Mouse (Mus musculus) limb, embryonic 11.5 days (tissue): ENCODE measurements around the gene Pcp4l1. TPM values are rescaled to one million over a fixed set of nuclear protein-coding genes. Genes with fewer than 3 reads are reported as not detected.

Source experiments
- ATAC-seq: fragments of 200-750 bp; cut with Nextera tagmentation; 2 replicates; pipeline ENCODE4 v1.8.0; 2017; ENCODE audit warnings: low read depth; ENCODE audit not compliant: insufficient number of reproducible peaks, low FRiP score, low TSS enrichment
- DNase-seq: peaks from one replicate; pipeline ENCODE4 v3.0.0-alpha.2; 2015; ENCODE audit warnings: low spot score
- H3K27ac ChIP-seq: fragments of 300-500 bp; sonication (generic); replicated peaks from 2 replicates; pipeline ENCODE4 v1.5.1; 2014; ENCODE audit warnings: low read depth, mild to moderate bottlenecking, low read length
- H3K27me3 ChIP-seq: fragments of 300-500 bp; sonication (generic); 2 replicates; pipeline ENCODE4 v1.6.1; 2014; ENCODE audit warnings: mild to moderate bottlenecking, low read length, mixed read lengths; ENCODE audit not compliant: control insufficient read depth, insufficient read depth
- H3K36me3 ChIP-seq: fragments of 300-500 bp; sonication (generic); 2 replicates; pipeline ENCODE4 v1.6.1; 2014; ENCODE audit warnings: mild to moderate bottlenecking, low read length, moderate library complexity, mixed read lengths; ENCODE audit not compliant: control insufficient read depth, insufficient read depth
- H3K4me1 ChIP-seq: fragments of 300-500 bp; sonication (generic); 2 replicates; pipeline ENCODE4 v1.6.1; 2014; ENCODE audit warnings: low read length, mixed read lengths; ENCODE audit not compliant: control insufficient read depth, insufficient read depth
- H3K4me2 ChIP-seq: fragments of 300-500 bp; sonication (generic); 2 replicates; pipeline ENCODE4 v1.6.1; 2014; ENCODE audit warnings: low read depth, mild to moderate bottlenecking, moderate library complexity; ENCODE audit not compliant: severe bottlenecking
- H3K4me3 ChIP-seq: fragments of 300-500 bp; sonication (generic); 2 replicates; pipeline ENCODE4 v1.5.1; 2014; ENCODE audit warnings: low read depth, low read length
- H3K9ac ChIP-seq: fragments of 300-500 bp; sonication (generic); 2 replicates; pipeline ENCODE4 v1.6.1; 2014; ENCODE audit warnings: mild to moderate bottlenecking, low read length
- H3K9me3 ChIP-seq: fragments of 300-500 bp; sonication (generic); 2 replicates; pipeline ENCODE4 v1.6.1; 2016; ENCODE audit warnings: low read length; ENCODE audit not compliant: control insufficient read depth
- WGBS: fragments of 180-500 bp; shearing (Covaris S2); extraction: QIAGEN DNeasy Blood & Tissue Kit; methylation state at CpG from one replicate; pipeline ENCODE4 v1.1.7; 2014; 5-methylcytosine and 5-hydroxymethylcytosine counted together
- polyA plus RNA-seq: library from polyadenylated mRNA; unstranded; fragments of >200 nt; fragmentation: Nextera tagmentation; extraction: Ambion mirVana; gene quantifications from 2 replicates; pipeline ENCODE4 v1.2.1, GENCODE M21; 2014

Pcp4l1 gene
- polyA plus RNA-seq, 1 experiment from 2014 or later = 2.7 TPM

DNA sequence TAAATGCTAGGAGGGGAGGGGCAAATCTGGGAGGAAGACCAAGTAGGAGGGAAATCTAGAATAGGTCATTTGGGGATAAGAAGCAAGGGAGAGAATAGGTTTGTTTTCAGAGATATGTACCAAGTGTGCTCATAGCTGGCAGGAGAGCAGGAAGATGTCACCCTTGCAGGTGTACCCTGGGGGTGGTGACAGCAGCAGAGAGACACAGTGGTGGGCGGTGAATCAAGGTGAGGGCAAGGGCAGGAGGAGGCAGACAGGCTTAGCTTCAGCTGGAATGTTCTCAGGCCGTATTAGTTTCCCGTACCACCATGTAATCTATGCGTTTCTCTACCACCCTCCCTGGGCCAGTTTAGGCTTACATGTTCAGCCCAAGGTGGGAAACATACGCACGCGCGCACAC, 23.3 kb downstream of the Pcp4l1 start:
- ATAC-seq (no peak), DNase-seq (no peak)

DNA sequence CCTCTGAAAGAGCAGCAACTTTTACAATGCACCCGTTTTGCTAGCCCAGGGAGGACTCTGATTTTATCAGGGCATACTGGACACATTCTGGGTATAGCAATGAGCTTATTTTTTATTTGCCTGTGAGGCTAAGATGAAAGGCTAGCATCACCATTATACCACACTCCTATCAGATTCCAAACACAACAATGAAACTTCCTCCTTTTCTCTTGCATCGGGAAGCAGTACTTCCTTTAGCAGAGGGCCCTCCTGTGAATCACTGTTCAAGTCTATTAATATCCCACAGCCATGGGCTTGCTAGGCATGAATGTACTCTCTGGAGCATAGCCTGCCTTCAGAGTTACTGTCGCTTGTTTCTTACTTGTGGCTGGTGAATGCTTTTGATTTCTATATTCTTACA, 24.9 kb downstream of the Pcp4l1 start:
- Histone ChIP-seq H3K36me3 (no peaks in the 10 kb centered on the region), H3K9ac (no peak overlapping the region), H3K27ac (no peak overlapping the region), H3K9me3 (no peaks in the 10 kb centered on the region), H3K4me1 (no peaks in the 10 kb centered on the region), H3K4me3 (no peak overlapping the region), H3K4me2 (no peak overlapping the region), H3K27me3 (no peaks in the 10 kb centered on the region)
- DNase-seq (no peak), ATAC-seq (no peak)
- 75% methylated on average over 3 of the region's 3 CpGs for WGBS

More for the DNA sequence above, 23.3 kb downstream of the Pcp4l1 start:
- no peaks in the 10 kb centered on the region for H3K4me1 ChIP-seq
- H3K9ac ChIP-seq = no peak overlapping the region
- H3K4me3 ChIP-seq = no peak overlapping the region
- WGBS = 95% methylated on average over 8 of the region's 8 CpGs
- no peak overlapping the region for H3K4me2 ChIP-seq
- no peaks in the 10 kb centered on the region for H3K36me3 ChIP-seq
- no peak overlapping the region for H3K27ac ChIP-seq
- H3K9me3 ChIP-seq = no peaks in the 10 kb centered on the region
- no peaks in the 10 kb centered on the region for H3K27me3 ChIP-seq

DNA sequence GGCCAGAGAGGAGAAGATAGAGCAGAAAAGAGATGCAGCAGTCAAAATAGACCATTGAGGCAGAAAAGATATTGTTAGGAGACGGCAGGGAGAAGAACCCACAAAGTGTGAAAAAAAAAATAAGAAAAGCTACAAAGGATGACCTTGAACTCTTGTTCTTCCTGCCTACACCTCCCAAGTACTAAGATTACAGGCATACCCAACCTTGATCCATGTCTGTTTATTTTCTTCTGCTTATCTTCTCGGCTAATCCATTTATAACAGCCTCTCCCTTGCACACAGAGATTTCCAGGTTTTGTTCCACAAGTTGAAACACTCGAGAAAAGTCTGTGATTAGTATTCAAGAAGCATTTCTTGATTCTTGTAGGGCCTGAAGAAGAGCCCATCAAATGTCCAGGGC, 26.2 kb downstream of the Pcp4l1 start:
- H3K27me3 ChIP-seq = no peaks in the 10 kb centered on the region
- 72% methylated on average over 3 of the region's 3 CpGs for WGBS
- H3K9me3 ChIP-seq = no peaks in the 10 kb centered on the region
- no peaks in the 10 kb centered on the region for H3K36me3 ChIP-seq
- ATAC-seq (no peak), DNase-seq (no peak)
- no peak overlapping the region for H3K27ac ChIP-seq
- no peak overlapping the region for H3K4me2 ChIP-seq
- H3K4me3 ChIP-seq = no peak overlapping the region
- H3K9ac ChIP-seq = no peak overlapping the region
- H3K4me1 ChIP-seq = no peaks in the 10 kb centered on the region

DNA sequence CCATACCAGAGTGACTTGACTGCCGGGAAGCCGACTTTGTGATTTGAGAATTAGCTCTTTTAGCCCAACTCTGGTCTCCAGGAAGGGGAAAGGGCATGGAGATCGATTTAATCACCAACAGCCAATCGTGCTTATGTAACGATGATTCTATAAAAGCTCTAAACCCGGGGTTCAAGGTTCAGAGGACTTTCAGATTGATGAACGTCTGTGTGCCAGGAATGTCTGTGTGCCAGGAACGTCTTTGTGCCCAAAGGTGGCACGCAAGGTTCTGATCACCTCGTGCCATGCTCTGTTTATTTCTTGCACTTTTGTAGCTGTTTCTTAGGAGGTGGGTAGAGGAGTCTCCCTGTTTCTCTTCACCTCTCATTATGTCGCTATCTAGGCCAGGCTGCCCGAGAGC, 27.2 kb downstream of the Pcp4l1 start:
- Histone ChIP-seq H3K36me3 (no peaks in the 10 kb centered on the region), H3K4me2 (no peak overlapping the region), H3K27me3 (no peaks in the 10 kb centered on the region), H3K27ac (no peak overlapping the region), H3K4me1 (no peaks in the 10 kb centered on the region), H3K4me3 (no peak overlapping the region), H3K9me3 (no peaks in the 10 kb centered on the region), H3K9ac (no peak overlapping the region)
- DNase-seq = no peak
- no peak for ATAC-seq
- 88% methylated on average over 12 of the region's 12 CpGs for WGBS

DNA sequence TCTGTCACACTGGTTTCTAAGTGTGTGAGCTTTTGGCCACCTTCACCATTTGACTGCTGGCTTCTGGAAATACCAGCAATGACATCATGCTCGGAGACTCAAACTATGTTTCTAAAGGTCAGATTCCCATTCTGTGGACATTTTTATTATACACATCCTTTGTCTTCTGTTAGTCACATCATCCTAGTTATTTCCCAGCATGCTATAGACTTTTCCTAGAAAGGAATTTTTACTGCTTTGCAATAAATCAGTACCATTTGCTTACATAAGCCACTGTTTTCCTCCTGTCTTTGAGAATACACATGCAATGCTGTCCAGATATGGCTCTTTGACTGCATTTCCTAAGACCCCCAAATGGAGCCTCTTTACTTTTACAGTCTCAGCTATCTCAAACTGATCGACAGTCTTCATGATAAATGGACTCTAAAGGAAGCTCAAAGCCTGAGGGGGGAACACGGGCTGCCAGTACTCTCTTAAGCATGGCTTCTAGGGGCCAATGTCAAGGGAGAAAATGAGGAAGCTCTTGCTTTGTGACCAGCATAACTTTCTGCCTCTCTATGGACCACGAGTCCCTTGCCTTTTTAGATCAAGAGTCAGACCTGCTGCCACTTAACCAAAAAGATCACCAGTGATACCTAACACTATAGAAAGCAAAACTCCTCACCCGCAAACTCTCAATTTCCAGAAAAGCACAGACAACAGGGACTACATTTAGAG, 30.3 kb downstream of the Pcp4l1 start:
- no peak overlapping the region for H3K4me3 ChIP-seq
- DNase-seq (no peak), ATAC-seq (no peak)
- no peak overlapping the region for H3K27ac ChIP-seq
- 75% methylated on average over 5 of the region's 5 CpGs for WGBS
- no peak overlapping the region for H3K9ac ChIP-seq
- no peak overlapping the region for H3K4me2 ChIP-seq
- no peaks in the 10 kb centered on the region for H3K9me3 ChIP-seq
- H3K36me3 ChIP-seq = no peaks in the 10 kb centered on the region
- H3K27me3 ChIP-seq = no peaks in the 10 kb centered on the region
- H3K4me1 ChIP-seq = no peaks in the 10 kb centered on the region

DNA sequence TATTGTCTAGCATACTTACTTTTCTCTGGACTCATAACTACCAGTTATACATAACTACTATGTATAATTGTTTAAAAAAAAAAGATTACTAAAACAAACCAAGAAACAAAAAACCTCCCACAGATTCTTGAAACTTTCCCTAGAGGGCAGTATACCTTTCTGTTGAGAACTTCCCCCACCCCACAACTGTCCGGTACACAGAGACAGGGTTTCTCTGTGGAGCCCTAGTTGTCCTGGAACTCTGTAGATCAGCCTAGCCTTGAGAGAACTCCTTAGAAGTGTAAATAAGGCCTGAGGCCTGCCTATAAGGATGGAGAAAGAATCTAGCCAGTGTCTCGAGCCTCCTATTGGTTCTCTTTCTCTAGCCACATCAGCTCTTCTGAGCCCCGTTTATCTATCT, 31.8 kb downstream of the Pcp4l1 start:
- H3K4me2 ChIP-seq = no peak overlapping the region
- no peaks in the 10 kb centered on the region for H3K9me3 ChIP-seq
- no peak for DNase-seq
- H3K9ac ChIP-seq = no peak overlapping the region
- no peaks in the 10 kb centered on the region for H3K36me3 ChIP-seq
- H3K4me1 ChIP-seq = no peaks in the 10 kb centered on the region
- no peak for ATAC-seq
- WGBS = 35% methylated on average over 3 of the region's 3 CpGs
- H3K27ac ChIP-seq = no peak overlapping the region
- H3K27me3 ChIP-seq = peaks cover 9% of the 10 kb centered on the region; the same call in 1 of the 2 replicates
- no peak overlapping the region for H3K4me3 ChIP-seq

DNA sequence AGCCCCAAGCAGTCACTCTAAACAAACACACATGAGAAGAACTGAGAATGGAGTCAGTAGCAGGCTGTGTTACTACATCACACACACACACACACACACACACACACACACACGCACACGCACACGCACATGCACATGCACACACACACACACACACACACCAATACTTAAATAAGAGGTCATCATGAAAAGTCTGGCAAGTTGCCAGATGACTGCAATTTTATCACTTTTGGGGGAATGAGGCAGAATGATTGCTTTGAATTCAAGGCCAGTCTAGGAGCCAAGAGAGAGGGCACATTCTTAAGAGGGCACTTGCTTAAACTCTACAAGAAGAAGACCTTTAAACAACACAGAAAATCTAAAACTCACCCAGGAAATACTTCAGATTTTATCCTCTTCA, 33.5 kb downstream of the Pcp4l1 start:
- no peak overlapping the region for H3K4me3 ChIP-seq
- peaks cover 12% of the 10 kb centered on the region; the same call in 1 of the 2 replicates for H3K27me3 ChIP-seq
- no peak overlapping the region for H3K9ac ChIP-seq
- H3K36me3 ChIP-seq = no peaks in the 10 kb centered on the region
- no peak overlapping the region for H3K27ac ChIP-seq
- no peak for ATAC-seq
- H3K9me3 ChIP-seq = no peaks in the 10 kb centered on the region
- no peaks in the 10 kb centered on the region for H3K4me1 ChIP-seq
- WGBS = 93% methylated on average over 3 of the region's 3 CpGs
- H3K4me2 ChIP-seq = no peak overlapping the region
- no peak for DNase-seq

- Histone ChIP-seq H3K4me3 (peak overlapping the region; percentile 23), H3K27me3 (peaks cover 12% of the 10 kb centered on the region; the same call in 1 of the 2 replicates), H3K27ac (no peak overlapping the region), H3K9ac (no peak overlapping the region), H3K9me3 (no peaks in the 10 kb centered on the region), H3K4me1 (no peaks in the 10 kb centered on the region), H3K4me2 (peak overlapping the region; percentile 44), H3K36me3 (no peaks in the 10 kb centered on the region)
- 3% methylated on average over 15 of the region's 15 CpGs for WGBS
- ATAC-seq (no peak), DNase-seq (peak; percentile 29)
These were observed 36.5 kb downstream of the Pcp4l1 start for GRCm38 (mm10) chr1:171159485-171159975.

GRCm38 (mm10) chr1:171157965-171158364, 38.1 kb downstream of the Pcp4l1 start:
- no peaks in the 10 kb centered on the region for H3K4me1 ChIP-seq
- H3K36me3 ChIP-seq = no peaks in the 10 kb centered on the region
- DNase-seq = no peak
- peaks cover 12% of the 10 kb centered on the region; the same call in 1 of the 2 replicates for H3K27me3 ChIP-seq
- no peaks in the 10 kb centered on the region for H3K9me3 ChIP-seq
- H3K9ac ChIP-seq = no peak overlapping the region
- H3K27ac ChIP-seq = no peak overlapping the region
- no peak overlapping the region for H3K4me3 ChIP-seq
- H3K4me2 ChIP-seq = no peak overlapping the region
- ATAC-seq = no peak
